Mouse (Mus musculus): ENCODE measurements around the gene Slc2a2.

- TF ChIP-seq CTCF (IDR thresholded peaks at IDR 0.05; ENCODE audit: low read depth, low read length) (no peak), GATA1 (IDR thresholded peaks at IDR 0.05; ENCODE audit: borderline replicate concordance, low read length) (no peak), TAL1 (conservative IDR thresholded peaks at IDR 0.05; ENCODE audit: low read depth, low read length) (no peak)
These were observed 24.8 kb downstream of the Slc2a2 start for GRCm38 (mm10) chr3:28722531-28722930.
